Mouse (Mus musculus) ES-Bruce4 (cell line): ENCODE results near the gene Pdcd1lg2. TPM values are rescaled to one million over a fixed set of nuclear protein-coding genes. Genes with fewer than 3 reads are reported as not detected.

Source experiments
- H3K27ac ChIP-seq: 2 replicates; pipeline ENCODE4 v1.5.1; 2012; ENCODE audit warnings: low read length, inconsistent platforms; ENCODE audit not compliant: insufficient read depth
- H3K27me3 ChIP-seq: 2 replicates; pipeline ENCODE4 v1.6.1; 2012; ENCODE audit warnings: mild to moderate bottlenecking, low read length, inconsistent platforms; ENCODE audit not compliant: control insufficient read depth, poor library complexity, insufficient read depth, severe bottlenecking
- H3K36me3 ChIP-seq: 2 replicates; pipeline ENCODE4 v1.6.1; 2012; ENCODE audit warnings: inconsistent platforms, mild to moderate bottlenecking, low read length, moderate library complexity; ENCODE audit not compliant: control insufficient read depth, poor library complexity, insufficient read depth, severe bottlenecking
- H3K4me1 ChIP-seq: one replicate; pipeline ENCODE4 v1.8.1; 2011; ENCODE audit warnings: low read length; ENCODE audit not compliant: control insufficient read depth, insufficient read depth
- H3K4me3 ChIP-seq: 2 replicates; pipeline ENCODE4 v1.5.1; 2011; ENCODE audit warnings: low read depth, mild to moderate bottlenecking, low read length
- H3K9ac ChIP-seq: 2 replicates; pipeline ENCODE4 v1.6.1; 2012; ENCODE audit warnings: low read depth, mild to moderate bottlenecking, inconsistent platforms; ENCODE audit not compliant: poor library complexity, severe bottlenecking
- H3K9me3 ChIP-seq: replicated peaks from 2 replicates; pipeline ENCODE4 v1.6.1; 2012; ENCODE audit warnings: mild to moderate bottlenecking, low read length, inconsistent platforms; ENCODE audit not compliant: control insufficient read depth, poor library complexity, insufficient read depth, severe bottlenecking
- CTCF ChIP-seq: IDR thresholded peaks from one replicate; pipeline ENCODE4 v1.8.1; 2011; ENCODE audit warnings: low read depth, low read length
- EP300 ChIP-seq: IDR thresholded peaks from 2 replicates; pipeline ENCODE4 v1.6.1; 2011; ENCODE audit warnings: low read depth, low read length; ENCODE audit not compliant: insufficient read depth
- POLR2A ChIP-seq: IDR thresholded peaks from one replicate; pipeline ENCODE4 v1.8.1; 2011; ENCODE audit warnings: low read length; ENCODE audit not compliant: insufficient read depth
- polyA plus RNA-seq: library from polyadenylated mRNA; stranded (reverse); fragments of >200 nt; gene quantifications from 2 replicates; pipeline ENCODE4 v1.2.4, GENCODE M21; 2011; ENCODE audit warnings: low read depth; ENCODE audit not compliant: missing spikeins, insufficient read depth, insufficient read length

Pdcd1lg2 gene
- polyA plus RNA-seq, 1 experiment, result not detected

DNA sequence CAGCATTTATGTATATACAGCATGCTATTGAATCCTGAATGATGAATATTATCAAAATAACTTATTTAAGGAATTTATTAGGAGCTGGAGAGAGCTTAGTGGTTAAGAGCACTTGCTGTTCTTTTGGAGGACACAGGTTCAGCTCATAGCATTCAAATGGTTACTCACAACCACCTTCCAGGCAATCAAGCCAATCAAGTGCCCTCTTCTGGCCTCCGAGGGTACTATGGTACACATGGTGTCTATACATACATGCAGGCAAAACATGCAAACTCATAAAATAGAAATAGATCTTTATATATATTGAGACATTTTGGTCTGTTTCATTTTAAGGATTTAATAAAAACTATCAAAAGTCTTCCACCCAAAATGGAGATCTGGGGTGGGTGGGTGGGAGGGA lies 21.9 kb upstream of the Pdcd1lg2 start:
- Histone ChIP-seq H3K27ac (no peak overlapping the region), H3K27me3 (no peaks in the 10 kb centered on the region), H3K4me3 (no peak overlapping the region), H3K36me3 (no peaks in the 10 kb centered on the region), H3K4me1 (no peaks in the 10 kb centered on the region), H3K9ac (no peak overlapping the region), H3K9me3 (no peaks in the 10 kb centered on the region)
- no peak for TF ChIP-seq POLR2A
- no peak for TF ChIP-seq CTCF
- TF ChIP-seq EP300, result no peak

DNA sequence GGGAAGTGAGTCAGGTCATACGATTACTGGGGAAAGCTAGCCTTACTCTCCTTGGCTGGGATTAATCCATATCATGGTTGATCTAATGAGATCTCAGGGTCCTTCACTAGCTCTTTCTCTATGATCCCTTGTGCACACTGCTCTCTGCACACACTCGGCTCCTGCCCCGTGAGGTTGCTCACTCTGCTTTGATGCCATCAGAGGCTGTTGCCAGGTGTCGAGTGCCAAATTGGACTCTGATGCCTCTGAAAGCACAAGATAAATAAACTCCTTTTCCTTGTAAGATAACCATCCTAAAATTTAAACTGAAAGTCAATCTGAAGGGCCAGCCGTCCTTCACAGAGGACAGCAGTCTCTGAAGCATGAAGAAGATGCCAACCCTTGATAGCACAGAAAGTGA lies 20.2 kb upstream of the Pdcd1lg2 start:
- no peak overlapping the region for H3K4me3 ChIP-seq
- H3K9me3 ChIP-seq, result no peaks in the 10 kb centered on the region
- no peak overlapping the region for H3K27ac ChIP-seq
- H3K9ac ChIP-seq, result no peak overlapping the region
- H3K4me1 ChIP-seq, result no peaks in the 10 kb centered on the region
- no peaks in the 10 kb centered on the region for H3K36me3 ChIP-seq
- TF ChIP-seq CTCF (no peak), POLR2A (no peak), EP300 (no peak)
- no peaks in the 10 kb centered on the region for H3K27me3 ChIP-seq

DNA sequence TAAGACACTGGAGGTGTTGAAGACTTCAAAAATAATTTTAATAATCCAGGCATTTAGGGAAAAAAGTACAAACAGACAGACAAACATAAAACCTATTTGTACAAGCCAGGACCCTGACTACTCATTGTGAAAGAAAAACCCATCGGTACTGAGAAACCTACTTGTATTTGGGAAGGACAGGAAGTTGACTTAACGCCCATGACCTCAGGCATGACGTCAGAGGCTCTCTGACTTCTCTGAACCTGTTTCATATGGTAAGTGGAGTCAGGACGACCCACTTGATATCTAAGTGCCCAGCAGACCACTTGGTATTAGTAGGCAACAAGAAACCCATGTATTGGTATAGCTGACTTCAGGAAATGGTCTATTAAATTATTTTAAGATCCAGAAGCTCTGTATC lies 19.4 kb upstream of the Pdcd1lg2 start:
- no peak for TF ChIP-seq CTCF
- TF ChIP-seq POLR2A, result no peak
- H3K36me3 ChIP-seq, result no peaks in the 10 kb centered on the region
- H3K9ac ChIP-seq, result no peak overlapping the region
- no peak overlapping the region for H3K4me3 ChIP-seq
- no peak overlapping the region for H3K27ac ChIP-seq
- H3K4me1 ChIP-seq, result no peaks in the 10 kb centered on the region
- no peaks in the 10 kb centered on the region for H3K9me3 ChIP-seq
- H3K27me3 ChIP-seq, result no peaks in the 10 kb centered on the region

GRCm38 (mm10) chr19:29393333-29393732 lies 17.4 kb upstream of the Pdcd1lg2 start:
- no peak overlapping the region for H3K27ac ChIP-seq

DNA sequence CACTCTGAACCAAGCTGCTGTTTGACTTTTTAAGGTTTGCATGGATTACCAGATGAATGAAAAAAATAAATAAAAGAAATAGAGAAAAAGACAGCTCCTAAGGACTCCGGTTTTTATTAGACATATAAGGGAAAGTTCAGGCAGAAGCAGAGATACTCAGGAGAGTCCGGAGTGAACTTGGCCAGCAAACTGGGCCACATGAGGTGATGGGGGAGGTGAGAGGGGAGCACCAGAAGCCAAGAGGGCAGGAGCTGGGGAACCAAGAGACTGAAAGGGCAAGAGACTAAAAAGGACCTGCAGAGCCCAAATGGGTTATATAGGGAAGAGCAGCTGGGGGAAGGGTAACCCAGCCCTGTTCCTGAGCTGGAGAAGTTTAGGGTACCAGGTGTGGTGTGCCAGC lies 16.0 kb upstream of the Pdcd1lg2 start:
- Histone ChIP-seq H3K36me3 (no peaks in the 10 kb centered on the region), H3K4me3 (no peak overlapping the region), H3K9ac (no peak overlapping the region), H3K27ac (no peak overlapping the region), H3K4me1 (no peaks in the 10 kb centered on the region), H3K27me3 (no peaks in the 10 kb centered on the region), H3K9me3 (peaks cover 7% of the 10 kb centered on the region; the same call in 1 of the 2 replicates)
- no peak for TF ChIP-seq POLR2A
- TF ChIP-seq EP300, result no peak
- TF ChIP-seq CTCF, result no peak

More at GRCm38 (mm10) chr19:29393333-29393732, 17.4 kb upstream of the Pdcd1lg2 start:
- Histone ChIP-seq H3K9ac (no peak overlapping the region), H3K4me3 (no peak overlapping the region), H3K4me1 (no peaks in the 10 kb centered on the region), H3K9me3 (peaks cover 7% of the 10 kb centered on the region; the same call in 1 of the 2 replicates), H3K36me3 (no peaks in the 10 kb centered on the region), H3K27me3 (no peaks in the 10 kb centered on the region)
- TF ChIP-seq CTCF, result no peak
- no peak for TF ChIP-seq EP300
- TF ChIP-seq POLR2A, result no peak

DNA sequence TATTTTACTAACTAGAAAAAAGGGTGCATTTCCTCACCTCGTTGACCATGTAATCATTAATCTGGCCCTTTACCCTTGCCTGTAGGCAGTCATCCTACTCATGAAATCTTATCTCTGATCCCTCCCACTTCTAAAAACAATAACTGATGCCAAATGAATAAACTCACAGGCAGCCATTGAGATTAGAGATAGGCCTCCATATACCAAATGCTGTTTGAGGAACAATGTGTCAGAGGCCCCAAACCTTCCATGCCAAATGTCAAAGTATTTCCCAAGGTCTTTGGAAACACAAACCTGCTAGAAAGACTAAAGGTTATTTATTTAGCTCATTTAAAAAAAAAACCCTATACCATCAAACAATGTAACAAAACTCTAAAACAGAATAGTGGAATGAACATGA lies 14.4 kb upstream of the Pdcd1lg2 start:
- Histone ChIP-seq H3K4me3 (no peak overlapping the region), H3K9ac (no peak overlapping the region), H3K4me1 (no peaks in the 10 kb centered on the region), H3K9me3 (peaks cover 7% of the 10 kb centered on the region; the same call in 1 of the 2 replicates), H3K36me3 (no peaks in the 10 kb centered on the region), H3K27me3 (no peaks in the 10 kb centered on the region), H3K27ac (no peak overlapping the region)
- TF ChIP-seq EP300 (no peak), CTCF (no peak), POLR2A (no peak)
